Mouse (Mus musculus): ENCODE data around the gene Nthl1. TPM values are rescaled to one million over a fixed set of nuclear protein-coding genes. Genes with fewer than 3 reads are reported as not detected.

Gene Nthl1
- 3.4 TPM for polyA plus RNA-seq (2017; shearing (Covaris generic))

DNA sequence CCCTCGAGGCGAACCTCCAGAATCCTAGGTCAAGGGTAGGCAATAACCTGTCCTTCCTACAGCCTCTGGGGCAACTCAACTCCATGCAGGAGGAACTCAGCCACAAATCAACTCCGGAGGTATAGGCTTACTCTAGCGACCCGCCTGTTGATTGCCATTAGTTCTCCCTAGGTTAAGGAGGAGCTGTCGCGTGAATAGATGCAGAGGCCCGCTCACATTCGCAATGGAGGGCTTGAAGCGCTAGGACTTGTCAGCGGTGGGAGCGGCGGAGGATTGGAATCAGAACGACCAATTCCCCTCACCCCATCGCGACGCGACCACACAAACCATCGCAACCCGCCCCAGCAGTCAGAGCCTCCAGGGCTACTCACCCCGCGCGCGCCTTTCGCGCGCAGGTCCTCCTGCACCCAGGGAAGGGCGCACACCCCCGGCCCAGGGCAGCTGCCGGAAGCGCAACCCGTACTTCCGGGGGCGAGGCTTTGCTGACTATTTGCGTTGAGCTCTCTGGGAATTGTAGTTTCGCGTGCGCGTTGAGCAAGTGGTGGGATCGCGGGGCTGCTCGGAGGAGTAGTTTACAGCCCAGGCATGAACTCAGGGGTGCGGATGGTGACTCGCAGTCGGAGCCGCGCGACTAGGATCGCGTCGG lies at the start of gene Nthl1, which contains the start of gene Tsc2:
TSS of gene Nthl1 (plus strand) at position 514 of the 646 bp plus-strand sequence.
TSS of gene Tsc2 (minus strand) at position 464 of the 646 bp plus-strand sequence.

DNA sequence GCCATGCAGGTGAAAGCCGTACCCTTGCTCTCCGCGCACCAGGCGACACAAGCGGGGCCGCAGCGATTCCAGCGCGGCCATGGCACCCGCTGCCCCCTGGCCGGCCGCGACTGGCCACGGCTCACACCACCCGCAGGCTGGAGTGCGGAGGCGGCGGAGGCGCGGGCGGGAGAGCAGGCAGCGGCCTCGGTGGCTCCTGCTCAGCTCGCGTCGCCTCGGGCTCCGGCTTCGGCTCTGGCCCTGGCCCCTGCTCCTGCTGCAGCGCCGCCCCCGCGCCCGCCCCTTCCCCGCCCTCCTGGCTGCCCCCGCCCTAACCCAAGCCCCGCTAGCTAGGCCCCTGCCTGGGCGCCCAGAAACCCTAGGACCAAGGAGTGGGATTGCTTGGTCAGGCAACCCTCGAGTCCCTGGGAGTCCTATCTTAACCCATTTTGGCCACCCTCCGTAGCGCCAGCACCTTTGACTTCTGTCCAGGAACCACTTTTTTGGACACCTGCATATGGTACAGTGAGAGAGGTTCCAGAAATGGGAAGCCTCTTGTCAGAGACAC lies 17.7 kb downstream of the Nthl1 start, which contains the start of gene Slc9a3r2:
TSS of gene Slc9a3r2 (minus strand) at position 258 of the 547 bp plus-strand sequence.

DNA sequence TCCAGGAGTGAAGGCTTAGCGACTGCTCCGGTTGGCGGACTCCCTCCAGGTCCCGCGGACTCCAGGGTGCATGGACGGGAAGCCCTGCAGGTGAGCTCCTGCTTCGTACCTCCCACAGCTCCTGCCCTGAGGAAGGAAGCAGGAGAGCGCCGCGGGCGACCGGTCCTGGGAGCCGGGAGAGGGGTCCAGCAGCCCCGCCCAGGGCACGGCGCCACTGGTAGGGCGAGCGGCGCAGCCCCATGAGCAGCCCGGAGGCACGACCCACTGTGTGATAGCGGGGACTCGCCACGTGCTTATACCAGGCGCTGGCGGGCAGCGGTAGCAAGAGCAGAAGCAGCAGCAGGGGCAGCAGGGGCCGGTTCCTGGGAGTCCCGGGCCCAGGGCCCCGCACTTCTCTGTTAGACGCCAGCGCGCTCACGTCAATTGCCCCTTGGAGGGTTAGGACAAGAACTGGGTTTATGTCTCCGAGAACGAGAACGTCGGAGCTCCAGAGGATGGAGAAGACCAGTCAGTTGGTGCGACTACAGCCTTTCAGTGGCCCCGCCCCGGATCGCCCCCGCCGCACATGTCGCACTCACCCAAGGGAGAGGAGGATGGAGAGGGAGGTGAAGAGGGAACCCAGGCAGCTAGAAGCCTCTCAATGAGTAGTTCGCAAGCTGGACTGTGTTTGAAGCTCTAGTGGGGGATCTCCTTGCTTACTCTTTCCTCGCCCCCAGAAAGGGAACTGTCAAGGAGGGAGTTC lies 25.7 kb downstream of the Nthl1 start, which contains the start of gene Npw:
TSS of gene Npw (minus strand) at position 441 of the 742 bp plus-strand sequence.

DNA sequence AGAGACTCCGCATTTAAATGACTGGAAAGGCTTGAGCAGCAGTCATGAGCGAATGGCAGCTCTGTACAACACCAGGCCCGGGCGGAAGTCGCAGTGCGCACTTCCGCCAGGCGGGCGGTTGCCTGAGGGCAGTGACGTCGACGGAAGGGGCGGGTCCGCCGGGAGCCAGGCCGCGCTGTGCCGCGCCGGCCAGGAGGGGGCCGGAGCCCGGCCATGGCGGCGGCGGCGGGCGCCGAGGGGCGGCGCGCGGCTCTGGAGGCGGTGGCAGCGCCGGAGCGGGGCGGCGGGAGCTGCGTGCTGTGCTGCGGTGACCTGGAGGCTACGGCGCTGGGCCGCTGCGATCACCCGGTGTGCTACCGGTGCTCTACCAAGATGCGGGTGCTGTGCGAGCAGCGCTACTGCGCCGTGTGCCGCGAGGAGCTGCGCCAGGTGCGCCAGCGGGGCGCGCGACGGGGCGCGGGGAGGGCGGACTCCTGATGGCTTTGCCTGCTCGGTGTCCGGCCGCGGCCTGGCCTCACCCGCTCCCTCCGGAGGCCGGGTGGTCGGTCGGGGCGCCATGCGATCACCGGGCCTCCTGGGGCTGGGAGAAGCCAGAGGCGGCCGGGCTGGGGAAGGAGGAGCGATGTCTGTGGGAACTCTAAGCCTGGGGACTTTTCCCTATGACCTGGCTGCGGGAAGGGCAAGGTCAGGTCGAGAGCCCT lies 37.2 kb downstream of the Nthl1 start, which contains the start of gene Zfp598:
TSS of gene Zfp598 (plus strand) at position 143 of the 701 bp plus-strand sequence.

Other genes starting within 250 kb of the Nthl1 start
- gene Rnps1, start 218.1 kb upstream of the Nthl1 start, polyA plus RNA-seq (2017; shearing (Covaris generic)) = 197 TPM
- 57.8 TPM for gene Eci1, start 206.0 kb upstream of the Nthl1 start, polyA plus RNA-seq (2017; shearing (Covaris generic))
- gene Dnase1l2, start 189.6 kb upstream of the Nthl1 start, polyA plus RNA-seq (2017; shearing (Covaris generic)) = 2.1 TPM
- 118 TPM for gene E4f1, start 162.4 kb upstream of the Nthl1 start, polyA plus RNA-seq (2017; shearing (Covaris generic))
- gene Pgp, start 162.3 kb upstream of the Nthl1 start, polyA plus RNA-seq (2017; shearing (Covaris generic)) = 14.9 TPM
- 0.74 TPM for gene Bricd5, start 158.8 kb upstream of the Nthl1 start, polyA plus RNA-seq (2017; shearing (Covaris generic))
- gene Mlst8, start 153.6 kb upstream of the Nthl1 start, polyA plus RNA-seq (2017; shearing (Covaris generic)) = 18.7 TPM
- 0.39 TPM for gene Caskin1, start 144.1 kb upstream of the Nthl1 start, polyA plus RNA-seq (2017; shearing (Covaris generic))
- 57.3 TPM for gene Traf7, start 104.7 kb upstream of the Nthl1 start, polyA plus RNA-seq (2017; shearing (Covaris generic))
- gene Rab26, start 98.5 kb upstream of the Nthl1 start, polyA plus RNA-seq (2017; shearing (Covaris generic)) = 2.1 TPM
- 41.2 TPM for gene Pkd1, start 82.8 kb upstream of the Nthl1 start, polyA plus RNA-seq (2017; shearing (Covaris generic))
- gene Tsc2, start 50 bp upstream of the Nthl1 start, polyA plus RNA-seq (2017; shearing (Covaris generic)) = 34.6 TPM
- gene Slc9a3r2, start 17.6 kb downstream of the Nthl1 start, polyA plus RNA-seq (2017; shearing (Covaris generic)) = not detected
- gene Npw, start 25.8 kb downstream of the Nthl1 start, polyA plus RNA-seq (2017; shearing (Covaris generic)) = not detected
- 17.8 TPM for gene Zfp598, start 37.0 kb downstream of the Nthl1 start, polyA plus RNA-seq (2017; shearing (Covaris generic))
- gene Syngr3, start 57.3 kb downstream of the Nthl1 start, polyA plus RNA-seq (2017; shearing (Covaris generic)) = 1.9 TPM
- gene Gfer, start 63.5 kb downstream of the Nthl1 start, polyA plus RNA-seq (2017; shearing (Covaris generic)) = 27.8 TPM
- 2.1 TPM for gene Noxo1, start 63.6 kb downstream of the Nthl1 start, polyA plus RNA-seq (2017; shearing (Covaris generic))
- gene Tbl3, start 75.0 kb downstream of the Nthl1 start, polyA plus RNA-seq (2017; shearing (Covaris generic)) = 45.0 TPM
- not detected for gene Rnf151, start 85.4 kb downstream of the Nthl1 start, polyA plus RNA-seq (2017; shearing (Covaris generic))
- 933 TPM for gene Rps2, start 85.4 kb downstream of the Nthl1 start, polyA plus RNA-seq (2017; shearing (Covaris generic))
- gene Ndufb10, start 91.8 kb downstream of the Nthl1 start, polyA plus RNA-seq (2017; shearing (Covaris generic)) = 150 TPM
- gene Rpl3l, start 95.1 kb downstream of the Nthl1 start, polyA plus RNA-seq (2017; shearing (Covaris generic)) = not detected
- gene Msrb1, start 104.0 kb downstream of the Nthl1 start, polyA plus RNA-seq (2017; shearing (Covaris generic)) = 9.2 TPM
- gene Hs3st6, start 120.3 kb downstream of the Nthl1 start, polyA plus RNA-seq (2017; shearing (Covaris generic)) = not detected
- gene Meiob, start 171.6 kb downstream of the Nthl1 start, polyA plus RNA-seq (2017; shearing (Covaris generic)) = not detected
- gene Hagh, start 207.5 kb downstream of the Nthl1 start, polyA plus RNA-seq (2017; shearing (Covaris generic)) = 30.3 TPM
- 0.34 TPM for gene Fahd1, start 217.7 kb downstream of the Nthl1 start, polyA plus RNA-seq (2017; shearing (Covaris generic))
- gene Igfals, start 233.3 kb downstream of the Nthl1 start, polyA plus RNA-seq (2017; shearing (Covaris generic)) = not detected